Mouse (Mus musculus) erythroblast, embryonic 14.5 days (primary cell): Measurements from ENCODE around the gene Gm38655.
"Not testable (repeated sequence)": the region's sequence is repeated elsewhere in the genome, so short reads cannot be mapped to it uniquely, and the experiment has no call there.

Source experiments
- GATA1 ChIP-seq: IDR thresholded peaks from 2 replicates; pipeline ENCODE4 v1.6.1; 2012; ENCODE audit warnings: low read length, inconsistent platforms, mixed read lengths
- TAL1 ChIP-seq: IDR thresholded peaks from 3 replicates; pipeline ENCODE4 v1.6.1; 2012; ENCODE audit warnings: low read length, inconsistent platforms, mixed read lengths

DNA sequence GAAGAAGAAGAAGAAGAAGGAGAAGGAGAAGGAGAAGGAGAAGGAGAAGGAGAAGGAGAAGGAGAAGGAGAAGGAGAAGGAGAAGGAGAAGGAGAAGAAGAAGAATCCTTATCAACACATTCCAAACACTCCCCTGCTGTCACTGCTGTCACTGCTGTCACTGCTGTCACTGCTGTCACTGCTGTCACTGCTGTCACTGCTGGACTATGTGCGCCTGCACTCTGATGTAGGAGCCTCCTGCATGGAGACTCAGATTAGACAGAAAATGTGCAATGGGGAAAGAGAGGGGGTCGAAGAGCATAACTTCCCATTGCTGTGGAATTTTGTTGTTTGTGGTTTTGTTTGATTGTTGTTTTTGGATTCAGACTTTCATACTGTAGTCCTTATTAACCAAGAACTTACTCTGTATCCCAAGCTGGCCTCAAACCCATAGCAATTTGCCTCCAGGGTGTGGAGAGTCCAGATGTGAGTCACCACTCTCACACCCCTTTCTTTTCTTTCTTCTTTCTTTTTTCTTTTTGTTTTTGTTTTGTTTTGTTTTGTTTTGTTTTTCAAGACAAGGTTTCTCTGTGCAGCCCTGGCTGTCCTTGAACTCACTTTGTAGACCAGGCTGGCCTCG, 49.7 kb downstream of the Gm38655 start:
- not testable (repeated sequence) for TF ChIP-seq GATA1, TAL1
